Mouse (Mus musculus): Measurements from ENCODE around the gene Arid3a. TPM values are rescaled to one million over a fixed set of nuclear protein-coding genes. Genes with fewer than 3 reads are reported as not detected.
A peak's percentile ranks its signal among the peaks of the same experiment; 100 is the strongest.

Gene Arid3a
- polyA plus RNA-seq, 1 experiment from 2014 or later = 5.5 TPM

DNA sequence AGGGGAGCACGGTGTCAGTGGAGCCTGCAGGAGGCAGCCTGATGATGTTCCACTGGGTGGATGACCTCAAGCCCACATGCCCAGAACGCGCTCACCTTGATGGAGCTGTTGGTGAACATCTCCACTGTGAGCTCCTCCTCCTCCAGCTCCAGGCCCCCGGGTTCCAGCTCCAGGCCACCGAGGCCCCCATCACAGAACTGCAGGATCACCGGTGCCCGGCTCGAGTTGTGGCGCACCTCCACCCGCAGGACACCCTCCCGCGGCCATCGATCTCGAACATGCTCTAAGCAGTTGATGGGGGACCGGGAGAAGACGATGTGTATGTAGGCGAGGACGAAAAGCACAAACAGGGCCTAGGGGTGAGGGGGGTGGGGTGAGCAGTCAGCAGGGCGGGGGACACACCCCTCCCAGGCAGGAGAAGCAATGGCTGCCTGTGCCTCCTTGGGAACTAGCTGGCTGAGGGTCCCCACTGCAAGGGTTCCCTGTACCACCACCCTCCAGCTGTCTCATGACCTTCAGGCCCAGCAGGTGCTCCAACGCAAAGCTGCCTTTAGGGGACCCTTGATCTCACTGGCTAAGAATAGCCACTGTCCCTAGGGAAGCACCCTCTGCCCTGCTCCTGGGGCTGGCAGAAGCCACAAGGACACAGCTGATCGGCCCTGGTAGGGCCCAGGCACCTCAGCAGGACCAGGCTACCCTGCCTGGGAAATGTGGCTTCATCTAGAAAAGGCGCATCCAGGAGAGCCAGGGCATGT is 52.7 kb downstream of the Arid3a start:
- no peak overlapping the region for H3K9ac ChIP-seq (replicated peaks)
- H3K4me3 ChIP-seq (ENCODE audit: low read depth, low read length) = no peak overlapping the region
- peaks cover 15% of the 10 kb centered on the region for H3K4me1 ChIP-seq (ENCODE audit: insufficient read depth)
- H3K4me2 ChIP-seq (ENCODE audit: low read depth, low read length) = no peak overlapping the region
- TF ChIP-seq EP300 (IDR thresholded peaks at IDR 0.05; ENCODE audit: low read depth) = no peak
- no peak for TF ChIP-seq CTCF (IDR thresholded peaks at IDR 0.05; ENCODE audit: low read depth)
- peaks cover 9% of the 10 kb centered on the region; the same call in 1 of the 2 replicates for H3K9me3 ChIP-seq (ENCODE audit: low read length)
- H3K27me3 ChIP-seq (ENCODE audit: insufficient read depth, low read length) = no peaks in the 10 kb centered on the region
- H3K36me3 ChIP-seq (replicated peaks; ENCODE audit: insufficient read depth, low read length) = peaks cover 40% of the 10 kb centered on the region
- DNase-seq (no peak), ATAC-seq (no peak)
- WGBS (ENCODE audit: insufficient replicate concordance) = 87% methylated on average over 22 of the region's 22 CpGs
- H3K27ac ChIP-seq (ENCODE audit: low read depth) = no peak overlapping the region

DNA sequence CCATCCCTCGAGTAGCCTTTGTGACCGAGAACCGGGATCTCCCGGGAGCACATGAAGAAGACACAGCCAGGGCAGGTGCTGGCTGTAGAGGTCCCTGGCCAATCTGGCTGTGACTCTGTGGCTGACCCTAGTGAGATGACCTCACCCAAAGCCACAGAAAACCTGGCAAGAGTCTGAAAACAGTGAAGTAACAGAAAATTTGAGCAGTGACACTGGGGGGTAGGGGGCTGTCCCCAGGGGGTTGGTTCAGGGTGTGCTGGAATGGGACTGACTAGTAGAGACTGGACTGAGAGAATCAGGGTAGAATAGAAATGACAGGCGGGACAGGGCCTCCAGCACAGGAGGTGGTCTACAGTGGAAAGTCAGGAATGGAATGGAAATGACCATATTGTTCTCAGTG is 56.4 kb downstream of the Arid3a start:
- no peak for ATAC-seq
- no peak for DNase-seq
- peak overlapping the region; percentile 72 for H3K4me3 ChIP-seq (ENCODE audit: low read depth, low read length)
- H3K27ac ChIP-seq (ENCODE audit: low read depth) = peak overlapping the region; percentile 88
- peaks cover 7% of the 10 kb centered on the region; the same call in 1 of the 2 replicates for H3K27me3 ChIP-seq (ENCODE audit: insufficient read depth, low read length)
- H3K4me2 ChIP-seq (ENCODE audit: low read depth, low read length) = peak overlapping the region; percentile 78
- peaks cover 12% of the 10 kb centered on the region; the same call in 1 of the 2 replicates for H3K36me3 ChIP-seq (replicated peaks; ENCODE audit: insufficient read depth, low read length)
- peaks cover 38% of the 10 kb centered on the region for H3K4me1 ChIP-seq (ENCODE audit: insufficient read depth)
- WGBS (ENCODE audit: insufficient replicate concordance) = 78% methylated on average over 5 of the region's 5 CpGs
- peak overlapping the region; percentile 87 for H3K9ac ChIP-seq (replicated peaks)
- no peaks in the 10 kb centered on the region for H3K9me3 ChIP-seq (ENCODE audit: low read length)
- TF ChIP-seq CTCF (IDR thresholded peaks at IDR 0.05; ENCODE audit: low read depth) (no peak), EP300 (IDR thresholded peaks at IDR 0.05; ENCODE audit: low read depth) (no peak)

DNA sequence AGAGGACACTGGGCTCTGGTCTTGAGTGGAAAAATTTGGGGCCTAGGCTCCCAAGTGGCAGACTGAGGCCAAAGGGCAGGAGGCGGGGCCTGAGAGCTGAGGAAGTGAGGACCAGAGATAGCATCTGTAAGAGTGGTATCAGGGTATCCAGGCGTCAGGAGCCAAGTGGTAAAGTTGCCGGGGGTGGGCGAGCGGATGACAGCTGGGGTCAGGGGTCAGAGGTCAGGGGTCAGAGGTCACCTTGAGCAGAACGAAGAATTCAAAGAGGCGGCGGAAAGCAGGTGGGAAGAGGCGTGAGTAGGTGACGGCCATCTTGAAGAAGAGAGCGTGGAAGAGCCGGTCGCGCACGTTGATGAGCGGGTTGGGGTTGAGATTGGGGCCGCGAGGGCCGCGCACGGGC is 56.8 kb downstream of the Arid3a start:
- peak overlapping the region; percentile 72 for H3K4me3 ChIP-seq (ENCODE audit: low read depth, low read length)
- peaks cover 8% of the 10 kb centered on the region; the same call in 1 of the 2 replicates for H3K36me3 ChIP-seq (replicated peaks; ENCODE audit: insufficient read depth, low read length)
- peak; percentile 82 for DNase-seq
- WGBS (ENCODE audit: insufficient replicate concordance) = under 1% methylated on average over 21 of the region's 21 CpGs
- peak overlapping the region; percentile 88 for H3K27ac ChIP-seq (ENCODE audit: low read depth)
- H3K9ac ChIP-seq (replicated peaks) = peak overlapping the region; percentile 87
- ATAC-seq = peak; percentile 3; the same call in 1 of the 2 replicates
- H3K27me3 ChIP-seq (ENCODE audit: insufficient read depth, low read length) = peaks cover 11% of the 10 kb centered on the region
- peaks cover 43% of the 10 kb centered on the region for H3K4me1 ChIP-seq (ENCODE audit: insufficient read depth)
- TF ChIP-seq EP300 (IDR thresholded peaks at IDR 0.05; ENCODE audit: low read depth) = no peak
- no peak for TF ChIP-seq CTCF (IDR thresholded peaks at IDR 0.05; ENCODE audit: low read depth)
- no peaks in the 10 kb centered on the region for H3K9me3 ChIP-seq (ENCODE audit: low read length)
- peak overlapping the region; percentile 78 for H3K4me2 ChIP-seq (ENCODE audit: low read depth, low read length)

DNA sequence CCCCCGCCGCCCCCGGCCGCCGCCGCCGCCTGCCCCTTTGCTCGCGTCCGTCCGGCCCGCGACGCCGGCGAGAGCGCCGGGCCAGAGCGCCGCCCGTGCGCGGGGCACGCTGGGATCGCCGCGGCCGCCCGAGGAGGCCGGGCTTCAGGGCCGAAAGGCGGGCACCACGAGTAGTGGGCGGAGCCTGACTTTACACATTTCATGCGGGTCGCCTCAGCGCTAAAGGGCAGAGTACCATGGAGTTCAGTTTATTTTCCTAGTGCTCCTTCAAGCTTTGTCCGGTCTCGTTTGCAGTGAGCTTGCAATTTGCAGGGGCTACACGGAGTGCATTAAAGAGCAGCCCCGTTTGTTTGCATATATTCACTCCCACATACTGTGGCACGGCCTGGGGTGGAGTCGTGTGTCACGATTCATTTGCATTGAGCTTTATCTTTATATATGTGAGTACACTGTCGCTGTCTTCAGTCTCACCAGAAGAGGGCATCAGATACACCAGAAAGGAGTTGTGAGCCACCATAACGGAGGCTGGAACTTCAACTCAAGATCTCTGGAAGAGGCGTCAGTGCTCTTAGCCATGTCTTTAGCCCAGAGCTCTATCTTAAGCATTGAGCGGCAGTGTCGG is 57.5 kb downstream of the Arid3a start, which contains the start of gene Tmem259:
Tmem259 (minus strand) TSS at position 136 of the 622 bp plus-strand sequence.
- Histone ChIP-seq H3K4me3 (ENCODE audit: low read depth, low read length) (peak within 1 kb of the TSS; percentile 72), H3K4me2 (ENCODE audit: low read depth, low read length) (peak within 1 kb of the TSS; percentile 78), H3K9ac (replicated peaks) (peak within 1 kb of the TSS; percentile 87), H3K4me1 (ENCODE audit: insufficient read depth) (peaks cover 45% of the 10 kb centered on the region), H3K9me3 (ENCODE audit: low read length) (no peaks in the 10 kb centered on the region), H3K27ac (ENCODE audit: low read depth) (peak within 1 kb of the TSS; percentile 88), H3K27me3 (ENCODE audit: insufficient read depth, low read length) (peaks cover 11% of the 10 kb centered on the region), H3K36me3 (replicated peaks; ENCODE audit: insufficient read depth, low read length) (0 out of 2 replicates have a peak, but pooled peaks cover 2% of the 10 kb centered on the region)
- DNase-seq (peak; percentile 90), ATAC-seq (peak; percentile 78)
- TF ChIP-seq CTCF (IDR thresholded peaks at IDR 0.05; ENCODE audit: low read depth) (peak; percentile 81), EP300 (IDR thresholded peaks at IDR 0.05; ENCODE audit: low read depth) (peak; percentile 29; the same call in 1 of the 2 replicates)
- WGBS (ENCODE audit: insufficient replicate concordance) = under 1% methylated on average over 44 of the region's 49 CpGs

DNA sequence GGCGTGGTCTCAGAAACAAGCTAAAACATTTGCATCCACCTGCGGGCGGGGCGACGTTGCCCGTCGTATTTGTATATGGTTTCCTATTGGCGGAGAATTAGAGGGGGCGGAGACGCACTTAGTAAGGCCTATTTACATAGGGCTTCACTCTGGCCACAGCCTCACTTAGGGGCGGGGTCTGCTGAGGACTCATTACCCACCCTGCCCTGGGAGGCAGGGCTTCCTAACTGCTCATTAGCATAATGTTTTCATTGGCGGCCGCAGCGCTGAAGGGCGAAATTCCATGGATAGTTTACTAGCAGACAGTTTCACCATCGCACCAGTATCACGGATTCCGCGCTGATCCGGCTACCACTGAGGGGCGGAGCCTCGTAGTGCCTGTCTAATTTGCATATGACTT is 58.0 kb downstream of the Arid3a start:
- H3K27me3 ChIP-seq (ENCODE audit: insufficient read depth, low read length) = peaks cover 14% of the 10 kb centered on the region
- DNase-seq = peak; percentile 94
- no peak for TF ChIP-seq EP300 (IDR thresholded peaks at IDR 0.05; ENCODE audit: low read depth)
- no peak for TF ChIP-seq CTCF (IDR thresholded peaks at IDR 0.05; ENCODE audit: low read depth)
- H3K4me2 ChIP-seq (ENCODE audit: low read depth, low read length) = peak overlapping the region; percentile 78
- under 1% methylated on average over 22 of the region's 22 CpGs for WGBS (ENCODE audit: insufficient replicate concordance)
- peak overlapping the region; percentile 87 for H3K9ac ChIP-seq (replicated peaks)
- H3K9me3 ChIP-seq (ENCODE audit: low read length) = no peaks in the 10 kb centered on the region
- H3K4me1 ChIP-seq (ENCODE audit: insufficient read depth) = peaks cover 45% of the 10 kb centered on the region
- peak overlapping the region; percentile 88 for H3K27ac ChIP-seq (ENCODE audit: low read depth)
- 0 out of 2 replicates have a peak, but pooled peaks cover 2% of the 10 kb centered on the region for H3K36me3 ChIP-seq (replicated peaks; ENCODE audit: insufficient read depth, low read length)
- ATAC-seq = peak; percentile 87
- peak overlapping the region; percentile 72 for H3K4me3 ChIP-seq (ENCODE audit: low read depth, low read length)
